Mouse (Mus musculus): ENCODE results near the gene Krt32. TPM values are rescaled to one million over a fixed set of nuclear protein-coding genes. Genes with fewer than 3 reads are reported as not detected.

Gene Krt32
- total RNA-seq, 2 experiments from 2014 or later = not detected

- no peak for DNase-seq (ENCODE audit: low spot score in 2 of 2)
Observed at GRCm38 (mm10) chr11:100055686-100056655, 32.1 kb downstream of the Krt32 start.

- no peak for DNase-seq (ENCODE audit: low spot score in 2 of 2)
Observed at GRCm38 (mm10) chr11:100050451-100050850, 37.6 kb downstream of the Krt32 start, which contains the start of gene Krt31. TSS of gene Krt31 (minus strand) at chr11:100050551.

GRCm38 (mm10) chr11:100047193-100047592 lies 40.8 kb downstream of the Krt32 start:
- DNase-seq (ENCODE audit: low spot score in 2 of 2) = no peak

- DNase-seq (ENCODE audit: low spot score in 2 of 2) = no peak
Observed at GRCm38 (mm10) chr11:100046303-100046866, 41.6 kb downstream of the Krt32 start.

- no peak for DNase-seq (ENCODE audit: low spot score in 2 of 2)
Observed at GRCm38 (mm10) chr11:100041454-100041853, 46.6 kb downstream of the Krt32 start, which contains the start of gene Krt34. TSS of gene Krt34 (minus strand) at chr11:100041554.

Other genes with a start within 250 kb of the Krt32 start
- gene Krtap4-16, start 236.6 kb downstream of the Krt32 start, total RNA-seq (2021) = not detected
- not detected for gene Gm11568, start 230.3 kb downstream of the Krt32 start, total RNA-seq (2021)
- not detected for gene Gm11559, start 223.8 kb downstream of the Krt32 start, total RNA-seq (2021)
- not detected for gene Krtap9-1, start 214.8 kb downstream of the Krt32 start, total RNA-seq (2021)
- not detected for gene Gm11567, start 209.0 kb downstream of the Krt32 start, total RNA-seq (2021)
- not detected for gene Krtap31-1, start 180.3 kb downstream of the Krt32 start, total RNA-seq (2021)
- not detected for gene Gm11565, start 173.5 kb downstream of the Krt32 start, total RNA-seq (2021)
- gene Krtap31-2, start 151.9 kb downstream of the Krt32 start, total RNA-seq (2021) = not detected
- not detected for gene Krtap9-5, start 139.8 kb downstream of the Krt32 start, total RNA-seq (2021)
- gene Krtap29-1, start 109.2 kb downstream of the Krt32 start, total RNA-seq (2021) = not detected
- gene Krtap16-1, start 101.6 kb downstream of the Krt32 start, total RNA-seq (2021) = not detected
- gene Krtap17-1, start 94.2 kb downstream of the Krt32 start, total RNA-seq (2021) = not detected
- gene Krt33a, start 72.0 kb downstream of the Krt32 start, total RNA-seq (2021) = not detected
- not detected for gene Krt33b, start 58.4 kb downstream of the Krt32 start, total RNA-seq (2021)
- gene Krt34, start 46.7 kb downstream of the Krt32 start, total RNA-seq (2021) = not detected
- not detected for gene Krt31, start 37.7 kb downstream of the Krt32 start, total RNA-seq (2021)
- gene Krt35, start 8.0 kb upstream of the Krt32 start, total RNA-seq (2021) = not detected
- under 1 TPM in 1 of 2 experiments, not detected in 1; 0.48 TPM for gene Krt36, start 17.4 kb upstream of the Krt32 start, total RNA-seq (2021)
- not detected for gene Krt13, start 33.3 kb upstream of the Krt32 start, total RNA-seq (2021)
- gene Krt15, start 47.7 kb upstream of the Krt32 start, total RNA-seq (2021) = under 1 TPM in 1 of 2 experiments, not detected in 1; 0.31 TPM
- 10 to 100 TPM; 11.1 to 12.7 TPM for gene Krt19, start 60.4 kb upstream of the Krt32 start, total RNA-seq (2021)
- gene Krt9, start 105.0 kb upstream of the Krt32 start, total RNA-seq (2021) = under 1 TPM; 0.11 to 0.22 TPM
- under 1 TPM; 0.93 to 0.98 TPM for gene Krt14, start 119.3 kb upstream of the Krt32 start, total RNA-seq (2021)
- not detected for gene Krt16, start 160.7 kb upstream of the Krt32 start, total RNA-seq (2021)
- under 1 TPM; 0.25 to 0.31 TPM for gene Krt17, start 172.8 kb upstream of the Krt32 start, total RNA-seq (2021)
- gene Krt42, start 181.6 kb upstream of the Krt32 start, total RNA-seq (2021) = not detected
- gene Eif1, start 231.7 kb upstream of the Krt32 start, total RNA-seq (2021) = 100 to 1,000 TPM; 886 to 904 TPM
- gene Gast, start 246.2 kb upstream of the Krt32 start, total RNA-seq (2021) = not detected

Measured in adrenal gland, postnatal 4 days (tissue).